Mouse (Mus musculus) heart, embryonic 13.5 days (tissue): Measurements from ENCODE around the gene Cnn3. TPM values are rescaled to one million over a fixed set of nuclear protein-coding genes. Genes with fewer than 3 reads are reported as not detected.

Experiments used
- ATAC-seq: fragments of 200-750 bp; cut with Nextera tagmentation; 2 replicates; pipeline ENCODE4 v1.8.0; 2017; ENCODE audit warnings: moderate TSS enrichment; ENCODE audit not compliant: insufficient number of reproducible peaks, low FRiP score, low TSS enrichment; ENCODE audit errors: extremely low read depth
- H3K27ac ChIP-seq: fragments of 300-500 bp; sonication (generic); replicated peaks from 2 replicates; pipeline ENCODE4 v1.5.1; 2015; ENCODE audit warnings: moderate library complexity, mild to moderate bottlenecking, inconsistent platforms
- H3K27me3 ChIP-seq: fragments of 300-500 bp; sonication (generic); replicated peaks from 2 replicates; pipeline ENCODE4 v1.6.1; 2015; ENCODE audit warnings: mild to moderate bottlenecking, inconsistent platforms
- H3K36me3 ChIP-seq: fragments of 300-500 bp; sonication (generic); 2 replicates; pipeline ENCODE4 v1.6.1; 2015; ENCODE audit warnings: mild to moderate bottlenecking, inconsistent platforms
- H3K4me1 ChIP-seq: fragments of 300-500 bp; sonication (generic); 2 replicates; pipeline ENCODE4 v1.6.1; 2015; ENCODE audit warnings: inconsistent platforms
- H3K4me2 ChIP-seq: fragments of 300-500 bp; sonication (generic); 2 replicates; pipeline ENCODE4 v1.6.1; 2015; ENCODE audit warnings: inconsistent platforms, mild to moderate bottlenecking, moderate library complexity
- H3K4me3 ChIP-seq: fragments of 300-500 bp; sonication (generic); 2 replicates; pipeline ENCODE4 v1.5.1; 2015; ENCODE audit warnings: moderate library complexity, mild to moderate bottlenecking, inconsistent platforms
- H3K9ac ChIP-seq: fragments of 300-500 bp; sonication (generic); 2 replicates; pipeline ENCODE4 v1.6.1; 2015; ENCODE audit warnings: inconsistent platforms, mild to moderate bottlenecking, moderate library complexity
- H3K9me3 ChIP-seq: fragments of 300-500 bp; sonication (generic); 2 replicates; pipeline ENCODE4 v1.6.1; 2016; ENCODE audit warnings: inconsistent platforms
- WGBS: fragments of 180-500 bp; shearing (Covaris S2); methylation state at CpG from one replicate; pipeline ENCODE4 v1.1.7; 2015; ENCODE audit warnings: mixed read lengths; 5-methylcytosine and 5-hydroxymethylcytosine counted together
- polyA plus RNA-seq: library from polyadenylated mRNA; unstranded; fragments of >200 nt; fragmentation: Nextera tagmentation; extraction: Ambion mirVana; gene quantifications from 2 replicates; pipeline ENCODE4 v1.2.1, GENCODE M21; 2015

Gene Cnn3
- polyA plus RNA-seq, 1 experiment from 2014 or later: 400 TPM

DNA sequence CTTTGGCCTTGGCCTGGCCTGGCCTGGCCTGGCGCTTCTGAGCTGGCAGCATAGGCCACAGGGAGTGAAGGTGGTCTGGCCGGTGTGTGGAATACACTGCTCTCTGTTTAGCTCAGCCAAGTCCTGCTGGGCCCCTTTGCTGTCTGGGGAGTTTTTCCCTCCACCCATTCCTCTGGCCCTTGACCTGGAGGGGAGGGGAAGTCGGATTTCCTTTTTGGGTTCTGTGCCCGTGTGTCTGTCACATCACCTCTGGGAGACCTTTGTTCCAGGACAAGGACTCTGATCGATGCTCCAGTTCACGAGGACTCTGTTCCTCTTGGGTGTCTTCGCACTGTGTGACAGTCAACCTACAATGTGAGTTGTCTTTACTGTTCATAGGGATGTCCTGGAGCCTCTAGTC, 11.7 kb downstream of the Cnn3 start:
- no peak overlapping the region for H3K4me2 ChIP-seq
- no peak overlapping the region for H3K4me3 ChIP-seq
- no peaks in the 10 kb centered on the region for H3K27me3 ChIP-seq
- H3K36me3 ChIP-seq: peaks cover 27% of the 10 kb centered on the region
- H3K4me1 ChIP-seq: peaks cover 99% of the 10 kb centered on the region
- H3K27ac ChIP-seq: peak overlapping the region; percentile 4; the same call in 1 of the 2 replicates
- WGBS: 49% methylated on average over 7 of the region's 7 CpGs
- no peaks in the 10 kb centered on the region for H3K9me3 ChIP-seq
- ATAC-seq: no peak
- peak overlapping the region; percentile 28; the same call in 1 of the 2 replicates for H3K9ac ChIP-seq

DNA sequence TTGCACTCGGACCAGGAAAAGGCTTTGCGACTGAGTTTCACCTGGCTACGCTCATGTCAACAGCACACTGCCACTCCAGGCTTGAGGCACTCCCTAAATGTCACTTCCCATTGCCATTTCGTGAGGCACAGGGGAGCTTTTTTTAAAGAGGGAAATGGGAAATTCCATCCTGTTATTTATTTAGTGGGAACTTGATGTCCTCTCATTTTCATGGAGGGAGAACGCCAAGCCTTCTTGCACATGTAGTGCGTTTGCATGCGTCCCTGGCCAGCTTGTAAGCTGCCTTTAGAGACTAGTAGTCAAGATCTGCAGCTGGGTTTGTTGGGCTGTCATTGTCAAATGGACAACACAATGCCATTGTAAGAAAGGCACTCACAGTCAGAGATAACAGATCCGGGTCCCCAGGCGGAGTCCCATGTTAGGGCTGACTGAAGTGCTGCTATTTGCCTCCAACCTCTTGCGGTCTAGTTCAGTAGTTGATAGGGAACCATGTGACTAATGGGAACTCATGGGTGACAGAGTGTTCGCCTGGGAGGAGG, 13.4 kb downstream of the Cnn3 start:
- Histone ChIP-seq H3K4me1 (peaks cover 97% of the 10 kb centered on the region), H3K36me3 (peaks cover 37% of the 10 kb centered on the region), H3K4me2 (peak overlapping the region; percentile 61), H3K9me3 (no peaks in the 10 kb centered on the region), H3K27ac (peak overlapping the region; percentile 68), H3K4me3 (peak overlapping the region; percentile 5; the same call in 1 of the 2 replicates), H3K9ac (peak overlapping the region; percentile 61), H3K27me3 (no peaks in the 10 kb centered on the region)
- 36% methylated on average over 11 of the region's 11 CpGs for WGBS
- ATAC-seq: no peak; the same call in 1 of the 2 replicates

DNA sequence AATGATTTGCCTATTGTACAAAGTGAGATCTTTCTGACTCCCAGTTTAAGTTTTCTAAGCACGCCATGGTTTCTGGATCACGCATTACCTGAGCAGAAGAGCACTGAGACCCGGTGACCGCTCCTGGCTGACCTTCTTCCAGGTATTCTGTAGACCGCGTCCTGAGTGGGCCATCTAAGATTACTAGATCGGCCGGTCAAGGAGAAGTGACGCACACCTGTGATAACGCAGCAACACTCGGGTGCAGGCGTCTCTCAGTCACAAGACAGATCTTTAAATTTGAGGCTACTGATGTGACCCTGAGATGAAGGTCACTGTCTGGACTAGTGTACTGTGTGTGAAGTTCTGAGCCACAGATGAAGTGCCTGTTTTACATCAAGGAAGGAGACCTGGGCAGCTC, 15.2 kb downstream of the Cnn3 start:
- 77% methylated on average over 12 of the region's 12 CpGs for WGBS
- Histone ChIP-seq H3K4me3 (no peak overlapping the region), H3K36me3 (peaks cover 38% of the 10 kb centered on the region), H3K27ac (no peak overlapping the region), H3K9me3 (no peaks in the 10 kb centered on the region), H3K4me2 (no peak overlapping the region), H3K4me1 (peaks cover 96% of the 10 kb centered on the region), H3K27me3 (no peaks in the 10 kb centered on the region), H3K9ac (no peak overlapping the region)
- no peak for ATAC-seq

DNA sequence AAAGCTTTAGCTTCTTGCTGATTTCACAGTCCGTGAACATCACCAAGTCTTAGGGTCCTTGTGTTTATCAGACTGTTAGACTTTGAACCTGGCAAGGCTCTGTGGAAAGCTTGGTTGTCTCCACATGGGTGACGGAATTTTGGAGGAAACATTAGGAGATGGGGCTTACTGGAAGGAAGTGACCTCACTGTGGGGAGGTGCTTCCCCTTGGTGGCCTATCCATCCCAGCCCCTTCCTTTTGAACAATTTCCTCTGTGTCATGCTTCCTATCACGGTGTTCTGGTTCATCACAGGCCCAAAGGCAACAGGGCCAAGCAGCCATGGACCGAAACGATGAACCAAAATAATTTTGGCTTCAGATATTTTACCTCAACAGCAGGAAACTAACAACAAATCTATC, 16.0 kb downstream of the Cnn3 start:
- WGBS: 72% methylated on average over 5 of the region's 5 CpGs
- peaks cover 94% of the 10 kb centered on the region for H3K4me1 ChIP-seq
- no peak overlapping the region for H3K4me3 ChIP-seq
- H3K36me3 ChIP-seq: peaks cover 36% of the 10 kb centered on the region
- no peaks in the 10 kb centered on the region for H3K9me3 ChIP-seq
- H3K27ac ChIP-seq: peak overlapping the region; percentile 8; the same call in 1 of the 2 replicates
- no peaks in the 10 kb centered on the region for H3K27me3 ChIP-seq
- H3K4me2 ChIP-seq: no peak overlapping the region
- no peak overlapping the region for H3K9ac ChIP-seq
- no peak for ATAC-seq

DNA sequence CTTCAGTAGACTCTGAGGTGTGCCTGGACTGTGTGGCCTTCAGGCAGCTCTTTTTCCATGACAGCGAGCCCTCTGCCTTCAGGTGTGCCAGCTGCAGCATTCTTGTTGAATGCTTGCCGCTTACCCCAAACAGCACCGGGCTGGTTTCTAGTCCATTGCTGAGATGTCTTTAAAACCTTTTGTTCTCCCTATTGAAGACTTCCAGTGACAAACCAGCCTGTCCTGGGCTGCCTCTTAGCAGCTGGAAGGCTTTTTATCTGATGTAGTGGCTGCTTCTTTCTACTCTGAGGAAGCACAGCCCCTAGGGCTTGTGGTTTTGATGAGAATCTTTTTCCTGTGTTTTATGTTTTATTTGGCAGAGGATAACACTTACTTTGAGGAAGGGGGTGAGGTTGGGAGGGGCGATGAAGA, 17.6 kb downstream of the Cnn3 start:
- 64% methylated on average over 4 of the region's 4 CpGs for WGBS
- Histone ChIP-seq H3K9ac (peak overlapping the region; percentile 41; the same call in 1 of the 2 replicates), H3K4me1 (peaks cover 93% of the 10 kb centered on the region), H3K4me2 (no peak overlapping the region), H3K27me3 (no peaks in the 10 kb centered on the region), H3K36me3 (peaks cover 27% of the 10 kb centered on the region), H3K27ac (0 out of 2 replicates have a peak overlapping the region, but pooled peaks have one; percentile 45), H3K4me3 (no peak overlapping the region), H3K9me3 (no peaks in the 10 kb centered on the region)
- no peak for ATAC-seq

DNA sequence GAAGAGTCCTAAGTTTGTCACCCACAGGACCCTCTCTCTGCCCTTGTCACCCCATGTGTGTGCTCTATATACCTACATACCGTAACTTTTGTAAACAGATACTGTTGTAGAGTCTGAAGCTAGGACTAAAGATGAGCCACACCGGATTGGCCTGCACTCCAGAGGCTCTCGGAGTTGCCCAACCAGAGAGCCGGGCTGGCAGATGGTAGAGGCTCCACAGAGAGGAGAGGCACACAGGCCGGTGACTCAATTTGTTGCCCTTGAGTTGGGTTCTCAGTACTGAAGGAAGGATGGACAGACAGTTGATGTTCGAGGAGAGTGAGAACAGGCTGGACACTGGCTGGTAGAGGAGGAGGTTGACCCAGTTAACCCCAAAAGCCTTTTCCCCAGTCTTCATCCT, 18.1 kb downstream of the Cnn3 start:
- Histone ChIP-seq H3K36me3 (peaks cover 28% of the 10 kb centered on the region), H3K27ac (0 out of 2 replicates have a peak overlapping the region, but pooled peaks have one; percentile 45), H3K9me3 (no peaks in the 10 kb centered on the region), H3K4me1 (peaks cover 91% of the 10 kb centered on the region), H3K4me2 (no peak overlapping the region), H3K9ac (no peak overlapping the region), H3K4me3 (no peak overlapping the region), H3K27me3 (no peaks in the 10 kb centered on the region)
- WGBS: 85% methylated on average over 6 of the region's 6 CpGs
- no peak for ATAC-seq

DNA sequence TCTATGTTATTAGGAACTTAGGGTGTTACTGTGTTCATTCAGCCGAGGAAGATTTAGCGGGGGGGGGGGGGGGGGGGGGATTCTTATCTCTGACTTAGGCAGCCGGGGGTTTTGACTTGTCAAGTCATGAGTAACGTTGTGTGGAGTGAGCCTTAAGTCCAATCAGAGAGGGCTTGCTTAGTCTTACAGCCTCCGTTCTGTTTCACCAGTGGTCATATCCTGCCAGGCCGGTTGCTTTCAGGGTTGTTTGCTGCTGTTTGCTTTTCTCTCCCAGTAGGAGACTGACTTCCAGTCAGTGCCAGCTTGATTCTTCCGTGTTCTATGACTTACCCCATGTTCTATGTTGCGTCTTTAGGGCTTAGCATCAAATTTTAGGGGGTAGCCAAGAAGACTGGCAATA, 20.2 kb downstream of the Cnn3 start:
- peaks cover 45% of the 10 kb centered on the region for H3K36me3 ChIP-seq
- H3K27me3 ChIP-seq: no peaks in the 10 kb centered on the region
- no peak overlapping the region for H3K4me3 ChIP-seq
- ATAC-seq: no peak
- peaks cover 77% of the 10 kb centered on the region for H3K4me1 ChIP-seq
- 39% methylated on average over 8 of the region's 8 CpGs for WGBS
- no peak overlapping the region for H3K9ac ChIP-seq
- no peak overlapping the region for H3K27ac ChIP-seq
- H3K4me2 ChIP-seq: no peak overlapping the region
- no peaks in the 10 kb centered on the region for H3K9me3 ChIP-seq

DNA sequence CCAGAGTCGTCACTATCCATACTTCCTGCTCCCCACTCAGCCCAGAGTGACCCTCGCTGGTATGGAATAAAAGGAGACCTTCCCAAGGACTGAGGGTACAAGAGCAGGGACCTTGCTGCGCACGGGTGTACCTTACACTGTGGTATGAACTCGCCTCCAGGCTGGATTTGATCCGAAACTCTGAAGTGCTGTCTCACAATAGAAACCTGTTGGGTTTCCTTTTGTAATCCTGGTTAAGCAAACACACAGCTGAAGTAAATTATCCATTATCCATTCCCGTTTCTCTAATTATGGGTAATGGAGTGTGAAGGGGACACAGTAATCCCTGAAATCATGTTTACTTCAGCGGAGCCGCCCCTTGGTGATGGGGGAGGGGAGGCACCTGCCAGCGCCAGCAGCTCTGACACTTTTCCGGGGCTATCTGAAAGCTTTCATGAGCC, 21.8 kb downstream of the Cnn3 start:
- WGBS: 42% methylated on average over 11 of the region's 11 CpGs
- H3K4me2 ChIP-seq: peak overlapping the region; percentile 34
- H3K36me3 ChIP-seq: peaks cover 51% of the 10 kb centered on the region
- ATAC-seq: no peak
- no peaks in the 10 kb centered on the region for H3K27me3 ChIP-seq
- H3K27ac ChIP-seq: peak overlapping the region; percentile 33
- peaks cover 61% of the 10 kb centered on the region for H3K4me1 ChIP-seq
- H3K4me3 ChIP-seq: no peak overlapping the region
- no peaks in the 10 kb centered on the region for H3K9me3 ChIP-seq
- peak overlapping the region; percentile 38; the same call in 1 of the 2 replicates for H3K9ac ChIP-seq

DNA sequence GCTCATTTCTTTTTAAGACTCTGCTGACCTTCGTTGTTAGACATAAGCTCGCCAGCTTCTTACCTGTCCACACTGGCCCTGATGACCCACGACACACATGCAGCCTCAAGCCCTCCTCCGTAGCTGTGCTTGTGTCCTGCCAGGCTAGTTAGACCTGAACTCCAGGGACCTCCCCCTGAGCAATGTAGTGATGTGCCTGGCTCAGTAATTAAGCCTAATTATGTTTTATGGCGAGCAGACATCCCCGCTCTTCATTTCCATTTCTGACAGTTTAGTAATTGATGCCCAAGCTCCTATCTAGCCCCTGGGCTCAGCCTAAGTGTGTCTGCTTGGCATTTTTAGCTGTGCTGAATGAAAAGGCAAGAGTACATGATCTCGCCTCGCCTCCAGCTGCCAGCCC, 22.3 kb downstream of the Cnn3 start:
- Histone ChIP-seq H3K4me1 (peaks cover 55% of the 10 kb centered on the region), H3K4me3 (no peak overlapping the region), H3K4me2 (peak overlapping the region; percentile 34), H3K9me3 (no peaks in the 10 kb centered on the region), H3K9ac (peak overlapping the region; percentile 38; the same call in 1 of the 2 replicates), H3K27ac (peak overlapping the region; percentile 33; the same call in 1 of the 2 replicates), H3K27me3 (no peaks in the 10 kb centered on the region), H3K36me3 (peaks cover 51% of the 10 kb centered on the region)
- 67% methylated on average over 8 of the region's 8 CpGs for WGBS
- ATAC-seq: no peak

DNA sequence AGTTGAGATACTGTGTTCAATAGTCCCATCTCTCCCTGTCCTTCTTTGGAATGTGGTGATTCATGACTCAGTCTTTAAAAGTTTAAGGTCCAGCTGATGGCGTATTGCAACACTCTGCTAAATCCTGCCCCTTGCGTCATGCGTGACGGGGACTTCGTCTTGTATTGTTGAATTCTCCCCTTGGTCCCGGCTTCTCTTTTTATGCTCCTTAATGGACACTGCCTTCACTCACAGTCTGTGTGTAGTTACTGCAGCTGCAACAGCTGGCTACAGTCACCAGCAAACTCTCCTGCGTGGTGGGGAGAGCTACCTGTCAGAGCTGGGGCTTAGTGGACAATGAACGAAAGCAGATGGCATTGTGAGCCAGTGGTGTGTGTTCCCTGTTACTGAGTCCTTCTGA, 23.2 kb downstream of the Cnn3 start:
- WGBS: 78% methylated on average over 8 of the region's 8 CpGs
- H3K4me2 ChIP-seq: no peak overlapping the region
- peaks cover 46% of the 10 kb centered on the region for H3K4me1 ChIP-seq
- ATAC-seq: no peak
- H3K36me3 ChIP-seq: peaks cover 53% of the 10 kb centered on the region
- H3K27me3 ChIP-seq: no peaks in the 10 kb centered on the region
- no peaks in the 10 kb centered on the region for H3K9me3 ChIP-seq
- no peak overlapping the region for H3K27ac ChIP-seq
- no peak overlapping the region for H3K4me3 ChIP-seq
- no peak overlapping the region for H3K9ac ChIP-seq

DNA sequence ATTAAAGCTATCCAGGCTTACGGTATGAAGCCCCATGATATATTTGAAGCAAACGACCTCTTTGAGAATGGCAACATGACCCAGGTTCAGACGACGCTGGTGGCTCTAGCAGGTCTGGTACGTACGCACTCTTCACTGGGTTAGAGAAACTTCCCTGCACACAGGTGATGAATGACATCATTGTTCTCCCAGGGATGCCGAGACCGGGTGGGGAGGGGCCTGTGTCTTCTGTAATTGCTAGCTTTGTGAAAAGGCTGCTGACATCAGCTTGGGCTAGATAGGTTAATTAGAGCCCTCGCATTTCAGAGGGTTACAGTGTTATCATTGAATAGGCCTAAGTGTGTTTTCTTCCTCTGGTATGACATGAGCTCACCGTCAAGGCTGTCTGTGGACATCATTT, 25.1 kb downstream of the Cnn3 start:
- no peak overlapping the region for H3K4me3 ChIP-seq
- ATAC-seq: no peak
- peaks cover 32% of the 10 kb centered on the region for H3K4me1 ChIP-seq
- H3K27ac ChIP-seq: no peak overlapping the region
- H3K36me3 ChIP-seq: peaks cover 64% of the 10 kb centered on the region
- H3K9ac ChIP-seq: no peak overlapping the region
- H3K27me3 ChIP-seq: no peaks in the 10 kb centered on the region
- no peak overlapping the region for H3K4me2 ChIP-seq
- H3K9me3 ChIP-seq: no peaks in the 10 kb centered on the region
- WGBS: 68% methylated on average over 10 of the region's 10 CpGs
